8 mouse cellular contexts compared by ENCODE assay signal in the genomic region with DNA sequence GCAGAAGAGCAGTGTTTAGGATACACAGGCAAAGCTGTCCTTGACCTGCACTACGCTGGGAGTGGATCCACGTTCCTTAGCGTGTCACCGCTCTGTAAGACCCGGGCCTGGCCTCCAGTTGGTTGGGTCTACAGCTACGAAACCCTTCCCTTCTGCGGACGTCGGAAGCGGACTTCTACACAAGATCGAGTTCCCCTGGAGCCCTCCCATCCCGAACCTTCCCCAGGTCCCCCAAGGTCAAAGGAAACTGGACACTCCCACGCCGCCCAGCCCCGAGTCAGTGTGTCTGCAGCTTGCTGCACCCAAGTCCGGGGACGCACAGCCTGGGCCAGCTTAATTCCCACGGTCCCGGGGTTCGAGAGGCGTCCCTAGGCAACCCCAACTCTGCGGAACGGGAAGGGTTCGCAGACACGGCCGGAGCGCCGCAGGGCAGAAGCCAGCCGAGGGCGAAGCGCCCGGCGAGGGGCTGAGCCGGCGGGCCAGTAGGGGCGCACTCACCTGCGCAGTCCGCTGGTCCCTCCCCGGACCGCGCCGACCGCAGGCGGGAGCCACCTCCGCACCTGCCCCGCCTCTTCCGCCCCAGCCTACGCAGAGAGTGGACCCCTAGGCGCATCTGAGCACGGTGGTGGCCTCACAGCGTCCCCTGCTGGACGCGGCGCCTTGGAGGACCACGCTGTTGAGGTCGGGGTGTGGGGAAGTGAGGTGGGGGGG. TPM values are rescaled to one million over a fixed set of nuclear protein-coding genes. Genes with fewer than 3 reads are reported as not detected.
DNase-seq lines count a peak whose midpoint lies in the region; ATAC-seq lines count a peak whose summit lies in the region.

Gene 1700021F05Rik (minus strand): TSS at position 553 of the 711 bp plus-strand sequence.

- DNase-seq in ZHBTc4 (ENCODE audit: low read depth, low spot score), result peak; percentile 98
- DNase-seq in gastrocnemius, adult 8-10 months (ENCODE audit: low spot score in 2 of 2), result peak; percentile 93 to 95
- DNase-seq in induced T-regulatory cell, adult 2 months (ENCODE audit: low read depth), result peak; percentile 94
- peak; percentile 80 to 93 for DNase-seq in left cerebral cortex, adult 9 months (ENCODE audit: low spot score in 2 of 2)
- peak; percentile 97 for DNase-seq in right cerebral cortex, postnatal 14 days
- peak; percentile 83 to 93 for DNase-seq in urinary bladder, postnatal 36 days (ENCODE audit: low spot score in 2 of 2)

- ATAC-seq in common myeloid progenitor, adult 5-6 weeks (replicated peaks; ENCODE audit: low read depth, poor library complexity, severe bottlenecking), result peak; percentile 97
- ATAC-seq in megakaryocyte progenitor cell, adult 5-6 weeks (replicated peaks; ENCODE audit: poor library complexity), result peak; percentile 99

RNA-seq across cellular contexts. Expression of gene 1700021F05Rik, which starts in this region (rescaled TPM):
- 49.1 and 78.7 TPM in 2 replicates for total RNA-seq in common myeloid progenitor, adult 5-6 weeks (2017)
- 10 to 100 TPM; 79.7 to 88.8 (median 82.2) TPM for total RNA-seq in gastrocnemius, adult 8-10 months (2022)
- 27.1 and 27.4 TPM in 2 replicates for total RNA-seq in megakaryocyte progenitor cell, adult 5-6 weeks (2015)
- 69.9 and 111 TPM in 2 replicates for total RNA-seq in megakaryocyte progenitor cell, adult 5-6 weeks (2017)

Comparison
In these comparisons a context has a peak if more than half of its experiments do, and no peak if none do; other contexts are left out.
1. Peak in every context shown above with its lines: DNase-seq and ATAC-seq.